Mouse (Mus musculus) G1E (cell line): ENCODE measurements around the gene Med8.

Source experiments
- CTCF ChIP-seq: IDR thresholded peaks from 2 replicates; pipeline ENCODE4 v1.5.1; 2012; ENCODE audit warnings: low read depth, low read length, inconsistent platforms, mixed read lengths
- GATA1 ChIP-seq: IDR thresholded peaks from 2 replicates; pipeline ENCODE4 v1.6.1; 2012; ENCODE audit warnings: borderline replicate concordance, low read length, inconsistent platforms, mixed read lengths

DNA sequence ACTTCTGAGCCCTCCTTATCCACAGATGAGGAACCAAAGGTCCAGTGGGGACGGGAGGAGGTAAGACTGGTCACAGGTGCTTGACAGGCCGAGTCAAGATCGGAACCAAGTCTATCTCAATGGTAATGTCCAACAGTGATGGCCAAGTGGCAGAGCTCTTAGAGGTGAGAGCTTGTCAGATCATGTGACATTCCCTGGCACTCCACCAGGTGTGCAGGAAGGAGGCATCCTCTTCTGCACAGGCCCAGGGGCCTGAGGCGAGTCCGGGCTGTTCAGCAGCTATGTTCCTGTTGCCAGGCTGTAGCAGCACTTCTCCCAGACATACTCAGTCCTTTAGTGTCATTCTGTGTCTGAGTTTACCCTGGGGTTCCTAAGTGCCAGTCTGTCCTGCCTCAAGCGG lies 46.3 kb upstream of the Med8 start:
- TF ChIP-seq CTCF: no peak
- TF ChIP-seq GATA1: no peak
